Mouse (Mus musculus): ENCODE results near the gene Olfr981. TPM values are rescaled to one million over a fixed set of nuclear protein-coding genes. Genes with fewer than 3 reads are reported as not detected.

Olfr981 gene
- polyA plus RNA-seq (2015; fragmentation: Nextera tagmentation; extraction: Ambion mirVana) = not detected in 2 replicates

GRCm38 (mm10) chr9:40021164-40021563, at the start of gene Olfr981:
Gene Olfr981, plus strand, starts transcription at chr9:40021464.

GRCm38 (mm10) chr9:39991813-39992212, 29.5 kb upstream of the Olfr981 start, which contains the start of gene Olfr978:
Gene Olfr978, plus strand, starts transcription at chr9:39992113.

GRCm38 (mm10) chr9:40003365-40003764, 17.9 kb upstream of the Olfr981 start, which contains the start of gene Olfr979:
Gene Olfr979, minus strand, starts transcription at chr9:40003465.

GRCm38 (mm10) chr9:40009482-40009881, 11.8 kb upstream of the Olfr981 start, which contains the start of gene Olfr980:
Gene Olfr980, minus strand, starts transcription at chr9:40009582.

GRCm38 (mm10) chr9:40073529-40073928, 52.3 kb downstream of the Olfr981 start, which contains the start of gene Olfr982:
Gene Olfr982, plus strand, starts transcription at chr9:40073829.

Other genes with a start within 250 kb of the Olfr981 start
- gene Olfr968, start 238.2 kb upstream of the Olfr981 start, polyA plus RNA-seq (2015; fragmentation: Nextera tagmentation; extraction: Ambion mirVana) = not detected in 2 replicates
- gene Olfr969, start 230.5 kb upstream of the Olfr981 start, polyA plus RNA-seq (2015; fragmentation: Nextera tagmentation; extraction: Ambion mirVana) = not detected in 2 replicates
- gene Olfr970, start 212.6 kb upstream of the Olfr981 start, polyA plus RNA-seq (2015; fragmentation: Nextera tagmentation; extraction: Ambion mirVana) = not detected in 2 replicates
- gene Olfr971, start 184.6 kb upstream of the Olfr981 start, polyA plus RNA-seq (2015; fragmentation: Nextera tagmentation; extraction: Ambion mirVana) = not detected in 2 replicates
- gene Olfr972, start 155.0 kb upstream of the Olfr981 start, polyA plus RNA-seq (2015; fragmentation: Nextera tagmentation; extraction: Ambion mirVana) = not detected in 2 replicates
- gene Olfr229, start 114.1 kb upstream of the Olfr981 start, polyA plus RNA-seq (2015; fragmentation: Nextera tagmentation; extraction: Ambion mirVana) = not detected in 2 replicates
- gene Olfr974, start 84.0 kb upstream of the Olfr981 start, polyA plus RNA-seq (2015; fragmentation: Nextera tagmentation; extraction: Ambion mirVana) = not detected in 2 replicates
- gene Olfr975, start 69.4 kb upstream of the Olfr981 start, polyA plus RNA-seq (2015; fragmentation: Nextera tagmentation; extraction: Ambion mirVana) = not detected in 2 replicates
- not detected in 2 replicates for gene Olfr976, start 60.3 kb upstream of the Olfr981 start, polyA plus RNA-seq (2015; fragmentation: Nextera tagmentation; extraction: Ambion mirVana)
- not detected in 2 replicates for gene Olfr978, start 29.4 kb upstream of the Olfr981 start, polyA plus RNA-seq (2015; fragmentation: Nextera tagmentation; extraction: Ambion mirVana)
- not detected in 2 replicates for gene Olfr979, start 18.0 kb upstream of the Olfr981 start, polyA plus RNA-seq (2015; fragmentation: Nextera tagmentation; extraction: Ambion mirVana)
- not detected in 2 replicates for gene Olfr980, start 11.9 kb upstream of the Olfr981 start, polyA plus RNA-seq (2015; fragmentation: Nextera tagmentation; extraction: Ambion mirVana)
- not detected in 2 replicates for gene Olfr982, start 52.4 kb downstream of the Olfr981 start, polyA plus RNA-seq (2015; fragmentation: Nextera tagmentation; extraction: Ambion mirVana)
- not detected in 2 replicates for gene Olfr983, start 72.1 kb downstream of the Olfr981 start, polyA plus RNA-seq (2015; fragmentation: Nextera tagmentation; extraction: Ambion mirVana)
- gene Olfr984, start 92.7 kb downstream of the Olfr981 start, polyA plus RNA-seq (2015; fragmentation: Nextera tagmentation; extraction: Ambion mirVana) = not detected in 2 replicates
- not detected in 2 replicates for gene Olfr985, start 108.7 kb downstream of the Olfr981 start, polyA plus RNA-seq (2015; fragmentation: Nextera tagmentation; extraction: Ambion mirVana)
- not detected in 2 replicates for gene Tmem225, start 126.7 kb downstream of the Olfr981 start, polyA plus RNA-seq (2015; fragmentation: Nextera tagmentation; extraction: Ambion mirVana)
- gene Olfr986, start 159.5 kb downstream of the Olfr981 start, polyA plus RNA-seq (2015; fragmentation: Nextera tagmentation; extraction: Ambion mirVana) = not detected in 2 replicates
- 2.4 and 2.5 TPM in 2 replicates for gene Zfp202, start 170.9 kb downstream of the Olfr981 start, polyA plus RNA-seq (2015; fragmentation: Nextera tagmentation; extraction: Ambion mirVana)
- gene Scn3b, start 247.8 kb downstream of the Olfr981 start, polyA plus RNA-seq (2015; fragmentation: Nextera tagmentation; extraction: Ambion mirVana) = 3.4 and 4.9 TPM in 2 replicates